Mouse (Mus musculus) CH12.LX (cell line): ENCODE measurements around the gene Drap1. TPM values are rescaled to one million over a fixed set of nuclear protein-coding genes. Genes with fewer than 3 reads are reported as not detected.

Source experiments
- DNase-seq: peaks from one replicate; pipeline ENCODE4 v3.0.0-alpha.2; 2013; ENCODE audit errors: extremely low read depth
- H3K27ac ChIP-seq: 2 replicates; pipeline ENCODE4 v1.5.1; 2012; ENCODE audit warnings: low read depth, mild to moderate bottlenecking, control low read depth, moderate library complexity; ENCODE audit not compliant: insufficient read depth
- H3K27me3 ChIP-seq: replicated peaks from 2 replicates; pipeline ENCODE3; 2012; ENCODE audit warnings: inconsistent platforms
- H3K36me3 ChIP-seq, 2 experiments: replicated peaks in 1 of 2; 2 replicates each; pipeline versions ENCODE3 to v1.6.1; 2012; ENCODE audit warnings: inconsistent platforms in 1 of 2, low read length in 1 of 2, mild to moderate bottlenecking in 1 of 2, mixed read lengths in 1 of 2, moderate library complexity in 1 of 2; ENCODE audit not compliant: control insufficient read depth in 1 of 2, insufficient read depth in 1 of 2
- H3K4me1 ChIP-seq, 2 experiments: 2 replicates each; pipeline ENCODE4 v1.6.1; 2012; ENCODE audit warnings: inconsistent platforms in 1 of 2, moderate library complexity in 1 of 2; ENCODE audit not compliant: insufficient read depth in 2 of 2, control insufficient read depth in 1 of 2
- H3K4me2 ChIP-seq: 2 replicates; pipeline ENCODE4 v1.6.1; 2012; ENCODE audit warnings: low read depth, mild to moderate bottlenecking, control low read depth; ENCODE audit not compliant: poor library complexity, insufficient read depth, severe bottlenecking
- H3K4me3 ChIP-seq, 3 experiments: fragments of 150-350 bp in 1 of 3; sonication (generic) in 1 of 3; replicated peaks in 1 of 3; 2 replicates each; pipeline versions ENCODE3 to v1.5.1; 2011 to 2012; ENCODE audit warnings: low read depth in 2 of 3, low read length in 2 of 3, mild to moderate bottlenecking in 2 of 3, moderate library complexity in 2 of 3, control low read depth in 1 of 3, improper control_type of control experiment in 1 of 3, inconsistent platforms in 1 of 3, mixed read lengths in 1 of 3; ENCODE audit not compliant: poor library complexity in 1 of 3
- H3K79me2 ChIP-seq: replicated peaks from 2 replicates; pipeline ENCODE4 v1.6.1; 2012; ENCODE audit warnings: mild to moderate bottlenecking, moderate library complexity; ENCODE audit not compliant: control insufficient read depth, poor library complexity, insufficient read depth, severe bottlenecking; ENCODE audit errors: extremely low read depth
- H3K9ac ChIP-seq: 2 replicates; pipeline ENCODE4 v1.6.1; 2012; ENCODE audit warnings: low read depth, mild to moderate bottlenecking, control low read depth, moderate library complexity; ENCODE audit not compliant: insufficient read depth
- H3K9me3 ChIP-seq: replicated peaks from 2 replicates; pipeline ENCODE3; 2012; ENCODE audit warnings: low read length, inconsistent platforms, mixed read lengths
- BHLHE40 ChIP-seq: IDR thresholded peaks from 2 replicates; pipeline ENCODE4 v1.6.1; 2011; ENCODE audit warnings: mild to moderate bottlenecking, low read depth, low read length, improper control_type of control experiment
- CHD1 ChIP-seq: IDR thresholded peaks from 2 replicates; pipeline ENCODE4 v1.6.1; 2012; ENCODE audit warnings: low read depth, low read length, improper control_type of control experiment, inconsistent platforms
- CHD2 ChIP-seq: IDR thresholded peaks from 2 replicates; pipeline ENCODE4 v1.6.1; 2011; ENCODE audit warnings: low read length, improper control_type of control experiment
- CTCF ChIP-seq, 2 experiments: IDR thresholded peaks in 1 of 2; conservative IDR thresholded peaks in 1 of 2; 2 replicates each; pipeline ENCODE4 v1.5.1; 2011 to 2012; ENCODE audit warnings: low read depth in 2 of 2, low read length in 2 of 2, improper control_type of control experiment in 1 of 2, inconsistent platforms in 1 of 2, mild to moderate bottlenecking in 1 of 2, moderate library complexity in 1 of 2
- E2F4 ChIP-seq: IDR thresholded peaks from 2 replicates; pipeline ENCODE4 v1.6.1; 2011; ENCODE audit warnings: low read depth, low read length, improper control_type of control experiment; ENCODE audit not compliant: insufficient replicate concordance
- ELF1 ChIP-seq: IDR thresholded peaks from 2 replicates; pipeline ENCODE4 v1.6.1; 2014; ENCODE audit warnings: low read depth, mild to moderate bottlenecking, inconsistent platforms, low read length, improper control_type of control experiment
- EP300 ChIP-seq: IDR thresholded peaks from 2 replicates; pipeline ENCODE4 v1.6.1; 2011; ENCODE audit warnings: low read length, improper control_type of control experiment
- ETS1 ChIP-seq: conservative IDR thresholded peaks from 2 replicates; pipeline ENCODE4 v1.6.1; 2012; ENCODE audit warnings: low read depth, mild to moderate bottlenecking, inconsistent platforms, low read length, improper control_type of control experiment, moderate library complexity
- GABPA ChIP-seq: IDR thresholded peaks from 2 replicates; pipeline ENCODE4 v1.6.1; 2012; ENCODE audit warnings: low read depth, low read length, improper control_type of control experiment, inconsistent platforms; ENCODE audit not compliant: insufficient replicate concordance
- HCFC1 ChIP-seq: IDR thresholded peaks from 2 replicates; pipeline ENCODE4 v1.6.1; 2012; ENCODE audit warnings: low read depth, mild to moderate bottlenecking, inconsistent platforms, low read length, improper control_type of control experiment
- IRF4 ChIP-seq: IDR thresholded peaks from 2 replicates; pipeline ENCODE4 v1.6.1; 2014; ENCODE audit warnings: low read depth, mild to moderate bottlenecking, inconsistent platforms, low read length, improper control_type of control experiment
- JUN ChIP-seq: IDR thresholded peaks from 2 replicates; pipeline ENCODE4 v1.6.1; 2011; ENCODE audit warnings: low read depth, mild to moderate bottlenecking, low read length, improper control_type of control experiment, moderate library complexity; ENCODE audit not compliant: insufficient read depth
- JUND ChIP-seq: conservative IDR thresholded peaks from 2 replicates; pipeline ENCODE4 v1.6.1; 2011; ENCODE audit warnings: low read depth, low read length, improper control_type of control experiment
- KAT2A ChIP-seq: IDR thresholded peaks from 2 replicates; pipeline ENCODE4 v1.6.1; 2012; ENCODE audit warnings: low read length, improper control_type of control experiment, inconsistent platforms; ENCODE audit not compliant: insufficient replicate concordance
- MAFK ChIP-seq: IDR thresholded peaks from 2 replicates; pipeline ENCODE4 v1.6.1; 2011; ENCODE audit warnings: low read length, improper control_type of control experiment; ENCODE audit not compliant: insufficient replicate concordance
- MAX ChIP-seq: IDR thresholded peaks from 2 replicates; pipeline ENCODE4 v1.6.1; 2011; ENCODE audit warnings: low read length, improper control_type of control experiment
- MAZ ChIP-seq: IDR thresholded peaks from 2 replicates; pipeline ENCODE4 v1.6.1; 2012; ENCODE audit warnings: low read depth, mild to moderate bottlenecking, inconsistent platforms, low read length, improper control_type of control experiment, moderate library complexity
- MEF2A ChIP-seq: IDR thresholded peaks from 2 replicates; pipeline ENCODE4 v1.6.1; 2014; ENCODE audit warnings: low read depth, mild to moderate bottlenecking, inconsistent platforms, low read length, improper control_type of control experiment, borderline replicate concordance
- MXI1 ChIP-seq: IDR thresholded peaks from 2 replicates; pipeline ENCODE4 v1.6.1; 2011; ENCODE audit warnings: mild to moderate bottlenecking, low read depth, low read length, improper control_type of control experiment
- MYC ChIP-seq: IDR thresholded peaks from 2 replicates; pipeline ENCODE4 v1.6.1; 2011; ENCODE audit warnings: low read depth, mild to moderate bottlenecking, improper control_type of control experiment, low read length
- NELFE ChIP-seq: IDR thresholded peaks from 2 replicates; pipeline ENCODE4 v1.6.1; 2011; ENCODE audit warnings: low read depth, low read length, improper control_type of control experiment
- NRF1 ChIP-seq: IDR thresholded peaks from 2 replicates; pipeline ENCODE4 v1.6.1; 2014; ENCODE audit warnings: low read depth, mild to moderate bottlenecking, inconsistent platforms, low read length, improper control_type of control experiment, moderate library complexity
- PAX5 ChIP-seq: IDR thresholded peaks from 2 replicates; pipeline ENCODE4 v1.6.1; 2012; ENCODE audit warnings: low read length, inconsistent platforms, mixed read lengths
- POLR2A ChIP-seq: IDR thresholded peaks from 2 replicates; pipeline ENCODE4 v1.6.1; 2011; ENCODE audit warnings: low read depth, mild to moderate bottlenecking, improper control_type of control experiment, low read length
- POLR2AphosphoS2 ChIP-seq: IDR thresholded peaks from 2 replicates; pipeline ENCODE4 v1.6.1; 2011; ENCODE audit warnings: low read depth, low read length, improper control_type of control experiment
- RAD21 ChIP-seq: IDR thresholded peaks from 2 replicates; pipeline ENCODE4 v1.6.1; 2011; ENCODE audit warnings: low read depth, mild to moderate bottlenecking, low read length, improper control_type of control experiment, moderate library complexity
- SIN3A ChIP-seq: IDR thresholded peaks from 2 replicates; pipeline ENCODE4 v1.6.1; 2012; ENCODE audit warnings: low read length, improper control_type of control experiment, inconsistent platforms
- SMC3 ChIP-seq: IDR thresholded peaks from 2 replicates; pipeline ENCODE4 v1.6.1; 2011; ENCODE audit warnings: low read depth, low read length, improper control_type of control experiment
- TBP ChIP-seq: conservative IDR thresholded peaks from 2 replicates; pipeline ENCODE4 v1.6.1; 2011; ENCODE audit warnings: low read depth, low read length, improper control_type of control experiment
- TCF12 ChIP-seq: IDR thresholded peaks from 2 replicates; pipeline ENCODE4 v1.6.1; 2014; ENCODE audit warnings: low read depth, mild to moderate bottlenecking, inconsistent platforms, low read length, improper control_type of control experiment
- UBTF ChIP-seq: IDR thresholded peaks from 2 replicates; pipeline ENCODE4 v1.6.1; 2012; ENCODE audit warnings: low read depth, mild to moderate bottlenecking, inconsistent platforms, low read length, improper control_type of control experiment, moderate library complexity
- USF1 ChIP-seq: IDR thresholded peaks from 2 replicates; pipeline ENCODE4 v1.6.1; 2014; ENCODE audit warnings: low read depth, mild to moderate bottlenecking, inconsistent platforms, low read length, improper control_type of control experiment
- USF2 ChIP-seq: conservative IDR thresholded peaks from 2 replicates; pipeline ENCODE4 v1.6.1; 2011; ENCODE audit warnings: low read depth, low read length, improper control_type of control experiment
- ZC3H11A ChIP-seq: IDR thresholded peaks from 2 replicates; pipeline ENCODE4 v1.6.1; 2012; ENCODE audit warnings: low read depth, mild to moderate bottlenecking, inconsistent platforms, low read length, improper control_type of control experiment
- ZKSCAN1 ChIP-seq: IDR thresholded peaks from 2 replicates; pipeline ENCODE4 v1.6.1; 2012; ENCODE audit warnings: low read depth, inconsistent platforms, low read length, improper control_type of control experiment, borderline replicate concordance
- ZMIZ1 ChIP-seq: IDR thresholded peaks from 2 replicates; pipeline ENCODE4 v1.6.1; 2012; ENCODE audit warnings: low read depth, mild to moderate bottlenecking, inconsistent platforms, low read length, improper control_type of control experiment
- ZNF384 ChIP-seq: IDR thresholded peaks from 2 replicates; pipeline ENCODE4 v1.6.1; 2012; ENCODE audit warnings: low read depth, low read length, improper control_type of control experiment, inconsistent platforms
- dilution Hi-C: fragments of 300-500 bp; cut with MboI; formaldehyde crosslinking; loops from 2 replicates; pipeline ENCODE4 v1.14.3; 2020; ENCODE audit warnings: low sequenced_read_pairs; ENCODE audit not compliant: extremely low pct_unique_long_range_greater_than_20kb, extremely low pct_ligation_motif_present
- in situ Hi-C: fragments of 300-500 bp; cut with MboI; formaldehyde crosslinking; loops from 3 replicates; pipeline ENCODE4 v1.14.3; 2019; ENCODE audit warnings: low sequenced_read_pairs, low pct_ligation_motif_present, low pct_unique_long_range_greater_than_20kb, mixed read lengths
- polyA plus RNA-seq: library from polyadenylated mRNA; unstranded; fragments of >175 nt; gene quantifications from 2 replicates; pipeline ENCODE4 v1.2.1, GENCODE M21; 2012; ENCODE audit warnings: low read depth; ENCODE audit not compliant: insufficient read length
- total RNA-seq, 2 experiments: library from RNA; depleted of rRNA; stranded (reverse); fragments of 300-350 nt in 1 of 2; fragments of >200 nt in 1 of 2; gene quantifications; 2 replicates each; pipeline ENCODE4 v1.2.3; 2012 to 2014

Drap1 gene
- 142 and 143 TPM in 2 replicates for total RNA-seq (2012; rRNA removed)
- total RNA-seq (2014; rRNA removed) = 73.3 and 86.7 TPM in 2 replicates
- 180 and 215 TPM in 2 replicates for polyA plus RNA-seq

DNA sequence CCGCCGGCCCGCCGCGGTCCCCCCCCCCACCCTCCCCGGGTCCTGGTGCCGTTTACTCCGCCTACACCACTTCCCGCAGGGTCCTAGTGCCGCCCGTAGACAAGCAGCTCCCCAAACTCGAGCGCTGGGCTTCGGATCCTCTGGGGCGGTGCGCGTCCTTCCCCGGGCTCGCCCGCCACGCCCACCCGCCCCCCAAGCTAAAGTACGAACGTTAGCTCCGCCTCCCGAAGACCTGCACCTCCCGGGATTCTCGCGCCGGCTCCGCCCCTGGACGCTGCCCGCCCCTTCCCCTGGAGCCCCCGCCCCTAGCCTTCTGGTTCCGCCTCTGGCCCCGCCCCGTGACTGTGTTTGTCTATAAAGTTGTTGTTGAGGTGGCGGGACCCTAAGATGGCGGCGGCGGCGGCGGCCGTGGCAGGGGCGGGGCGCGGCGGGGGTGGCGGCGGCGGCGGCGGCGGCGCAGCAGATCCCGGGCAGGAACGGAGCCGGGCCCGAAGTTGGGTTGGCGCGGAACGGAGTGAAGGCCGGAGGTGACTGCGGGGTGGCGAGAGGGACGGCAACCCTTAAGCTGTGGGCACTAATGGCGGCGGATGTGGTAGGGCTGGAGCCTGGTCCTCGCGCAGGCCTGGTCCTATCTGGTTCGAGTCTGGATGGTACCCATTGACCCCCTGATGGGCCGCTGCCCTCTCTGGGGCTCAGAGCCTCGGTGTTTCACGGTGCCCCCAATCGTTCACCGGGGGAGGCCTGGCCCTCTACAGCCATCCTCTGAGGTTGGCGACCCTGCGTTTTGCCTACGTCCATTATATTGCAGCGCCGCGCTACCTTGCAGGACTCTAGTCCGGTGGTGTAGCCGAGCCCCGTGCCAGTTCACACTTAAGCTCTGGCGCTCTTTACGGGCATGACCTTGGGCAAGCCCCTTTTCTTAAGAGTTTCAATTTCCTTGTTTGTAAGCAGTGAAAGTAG lies at the start of gene Drap1, which contains the start of gene AI837181:
TSS of gene Drap1 (minus strand) at position 198 of the 960 bp plus-strand sequence.
TSS of gene AI837181 (plus strand) at position 363 of the 960 bp plus-strand sequence.
- Histone ChIP-seq H3K4me1 (peaks cover 20 to 39% of the 10 kb centered on the region in 2 experiments), H3K4me3 (peak within 1 kb of the TSS; percentile 76 to 88 (median 85)), H3K9me3 (no peaks in the 10 kb centered on the region), H3K36me3 (peaks cover 34 to 53% of the 10 kb centered on the region in 2 experiments), H3K79me2 (no peaks in the 10 kb centered on the region; the same call in 1 of the 2 replicates), H3K27me3 (no peaks in the 10 kb centered on the region), H3K9ac (peak within 1 kb of the TSS; percentile 94), H3K4me2 (peak within 1 kb of the TSS; percentile 86), H3K27ac (peak within 1 kb of the TSS; percentile 48)
- dilution Hi-C loops = no loop called here
- DNase-seq = peak; percentile 95
- in situ Hi-C loops = no loop called here
- TF ChIP-seq EP300 = no peak
- TF ChIP-seq ZMIZ1 = peak; percentile 10; the same call in 1 of the 2 replicates
- TF ChIP-seq MAFK = no peak
- TF ChIP-seq NRF1 = peak; percentile 44; the same call in 1 of the 2 replicates
- TF ChIP-seq SIN3A = no peak
- no peak for TF ChIP-seq JUN
- no peak for TF ChIP-seq ZC3H11A
- TF ChIP-seq CHD1 = no peak
- no peak for TF ChIP-seq GABPA
- TF ChIP-seq MAZ = no peak; the same call in 1 of the 2 replicates
- no peak for TF ChIP-seq CHD2
- 0 out of 2 replicates have a peak, but pooled peaks have one; percentile 8 for TF ChIP-seq MEF2A
- TF ChIP-seq PAX5 = no peak
- peak; percentile 20; the same call in 1 of the 2 replicates for TF ChIP-seq IRF4
- no peak for TF ChIP-seq ZNF384
- TF ChIP-seq ETS1 = no peak
- TF ChIP-seq ELF1 = peak; percentile 70
- TF ChIP-seq SMC3 = no peak
- TF ChIP-seq JUND = no peak
- TF ChIP-seq POLR2A = peak; percentile 63; the same call in 1 of the 2 replicates
- no peak for TF ChIP-seq TBP
- TF ChIP-seq POLR2AphosphoS2 = no peak
- no peak for TF ChIP-seq USF1
- no peak for TF ChIP-seq ZKSCAN1
- no peak for TF ChIP-seq USF2
- TF ChIP-seq UBTF = peak; percentile 40; the same call in 1 of the 2 replicates
- no peak for TF ChIP-seq BHLHE40
- no peak for TF ChIP-seq CTCF (conservative IDR thresholded peaks at IDR 0.05 in 1 of 2, IDR thresholded peaks at IDR 0.05 in 1 of 2; ENCODE audit: low read depth in 2 of 2, low read length in 2 of 2)
- TF ChIP-seq HCFC1 = peak; percentile 63
- TF ChIP-seq E2F4 = no peak
- 0 out of 2 replicates have a peak, but pooled peaks have one; percentile 8 for TF ChIP-seq KAT2A
- no peak for TF ChIP-seq NELFE
- TF ChIP-seq MXI1 = peak; percentile 12
- peak; percentile 45; the same call in 1 of the 2 replicates for TF ChIP-seq TCF12
- TF ChIP-seq RAD21 = no peak
- TF ChIP-seq MAX = no peak
- no peak for TF ChIP-seq MYC
